Mouse (Mus musculus) cerebellum, adult 2 months (tissue): ENCODE measurements at regions not wholly inside any gene's neighbourhood (a gene's known extent, or its start where the extent isn't known, plus 50 kb on each side); places are given as distances from the start of the nearest gene placed in this dataset.

Experiments
- DNase-seq, 2 experiments: peaks; one replicate each; pipeline ENCODE4 v3.0.0; 2021
- H3K27ac ChIP-seq: fragments of 200-500 bp; 2 replicates; pipeline ENCODE4 v1.5.1; 2012; ENCODE audit warnings: low read length, control low read depth, inconsistent platforms; ENCODE audit not compliant: insufficient read depth
- H3K27me3 ChIP-seq: fragments of 200-500 bp; 2 replicates; pipeline ENCODE4 v1.6.1; 2012; ENCODE audit warnings: inconsistent platforms, mild to moderate bottlenecking, low read length, moderate library complexity; ENCODE audit not compliant: control insufficient read depth, insufficient read depth
- H3K4me1 ChIP-seq: fragments of 200-500 bp; 2 replicates; pipeline ENCODE4 v1.6.1; 2011; ENCODE audit warnings: low read length; ENCODE audit not compliant: control insufficient read depth, insufficient read depth
- H3K4me3 ChIP-seq: fragments of 200-500 bp; replicated peaks from 2 replicates; pipeline ENCODE3; 2011; ENCODE audit warnings: mild to moderate bottlenecking, low read depth, low read length, control low read depth; ENCODE audit not compliant: insufficient read depth
- CTCF ChIP-seq: fragments of 200-500 bp; IDR thresholded peaks from 2 replicates; pipeline ENCODE4 v1.5.1; 2011; ENCODE audit warnings: low read depth, mild to moderate bottlenecking, control low read depth, low read length, moderate library complexity, borderline replicate concordance; ENCODE audit not compliant: insufficient read depth
- POLR2A ChIP-seq: fragments of 200-500 bp; IDR thresholded peaks from 2 replicates; pipeline ENCODE4 v1.6.1; 2011; ENCODE audit warnings: low read length, control low read depth, borderline replicate concordance; ENCODE audit not compliant: insufficient read depth
- WGBS: fragments of 180-500 bp; shearing (Covaris S2); methylation state at CpG from one replicate; pipeline ENCODE4 v1.1.7; 2018; 5-methylcytosine and 5-hydroxymethylcytosine counted together

DNA sequence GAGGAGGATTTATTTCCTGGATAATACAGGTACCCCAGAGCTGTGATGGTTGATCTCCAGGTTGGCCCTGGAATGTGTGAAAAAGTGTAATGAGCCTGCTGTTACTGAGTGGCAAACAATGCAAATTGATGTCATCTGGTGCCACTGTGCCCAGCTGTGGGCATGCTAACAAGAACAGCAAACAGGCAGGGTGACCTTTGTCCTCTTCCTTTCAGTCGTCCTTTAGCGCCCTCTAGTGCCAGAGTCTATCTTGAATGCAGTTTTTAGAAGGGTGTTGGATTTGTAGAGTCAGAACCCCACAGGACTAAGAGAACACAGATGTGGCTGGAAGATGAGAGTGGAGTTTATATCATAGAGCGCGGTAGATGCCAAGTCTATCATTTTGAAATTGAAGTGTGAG is 164.3 kb downstream of the Sdhaf3 start:
- WGBS = 36% methylated on average over 4 of the region's 4 CpGs
- Histone ChIP-seq H3K4me1 (no peaks in the 10 kb centered on the region), H3K4me3 (no peak overlapping the region), H3K27ac (no peak overlapping the region), H3K27me3 (no peaks in the 10 kb centered on the region)
- no peak for TF ChIP-seq POLR2A
- TF ChIP-seq CTCF = no peak
- DNase-seq = no peak

DNA sequence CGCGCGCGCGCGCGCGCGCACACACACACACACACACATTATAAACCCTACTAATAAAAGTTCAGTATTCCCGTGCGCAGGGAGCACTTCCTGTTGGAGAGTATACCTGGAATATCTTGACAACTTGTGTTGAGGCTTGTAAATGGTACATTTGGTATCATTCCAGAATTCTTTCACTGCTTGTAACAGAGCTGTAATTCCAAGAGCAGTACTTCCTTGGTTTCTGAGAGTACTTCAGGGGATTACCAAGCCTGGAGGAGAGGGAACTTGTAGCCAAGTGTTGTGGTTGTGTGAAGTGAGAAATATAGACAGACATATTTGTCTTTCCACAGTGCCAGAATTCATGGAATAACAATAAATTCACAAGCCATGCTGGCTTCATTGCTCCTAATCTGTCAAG is 177.2 kb downstream of the Sdhaf3 start:
- Histone ChIP-seq H3K27me3 (no peaks in the 10 kb centered on the region), H3K4me1 (no peaks in the 10 kb centered on the region), H3K27ac (no peak overlapping the region), H3K4me3 (no peak overlapping the region)
- TF ChIP-seq POLR2A (no peak), CTCF (no peak)
- no peak for DNase-seq
- WGBS = 86% methylated on average over 11 of the region's 11 CpGs

DNA sequence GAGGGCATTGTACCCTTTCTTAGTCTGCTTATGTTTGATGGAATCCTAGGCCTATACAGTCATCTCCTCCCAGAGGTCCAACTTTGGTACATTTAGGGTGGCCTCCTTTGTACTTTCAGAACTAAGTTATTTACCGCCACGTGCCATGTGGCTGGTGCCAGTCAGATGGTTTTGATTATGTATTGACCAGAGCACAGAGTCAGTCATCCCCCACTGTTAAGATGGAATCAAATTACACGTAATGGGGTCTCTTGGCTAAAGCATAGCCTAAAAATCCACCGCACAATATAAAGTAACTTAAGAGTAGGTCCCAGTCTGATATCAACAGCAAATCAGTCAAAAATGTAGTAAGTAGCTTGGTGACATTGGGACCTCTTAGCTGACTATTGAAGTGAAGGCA is 178.3 kb downstream of the Sdhaf3 start:
- WGBS = 88% methylated on average over 4 of the region's 4 CpGs
- H3K4me3 ChIP-seq = no peak overlapping the region
- no peaks in the 10 kb centered on the region for H3K4me1 ChIP-seq
- TF ChIP-seq CTCF (no peak), POLR2A (no peak)
- DNase-seq = no peak
- H3K27ac ChIP-seq = no peak overlapping the region
- no peaks in the 10 kb centered on the region for H3K27me3 ChIP-seq

DNA sequence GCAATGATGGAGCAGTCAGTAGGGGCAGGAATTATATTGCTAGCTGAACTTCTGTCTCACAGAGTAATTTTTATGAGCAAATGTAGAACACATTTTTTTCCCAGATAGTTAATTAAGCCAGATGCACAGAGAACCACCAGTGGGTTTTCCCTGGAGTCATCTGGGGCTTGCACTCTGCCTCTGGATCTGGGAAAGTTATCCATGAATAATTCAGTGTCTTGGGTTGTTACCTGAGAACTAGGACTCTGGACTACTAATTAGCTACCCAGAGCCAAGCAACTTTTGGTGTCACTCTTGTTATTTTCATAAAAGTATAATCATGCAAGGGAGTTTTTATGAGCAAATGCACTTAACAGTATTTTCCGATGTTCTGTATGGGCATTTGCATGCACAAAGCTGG is 179.1 kb downstream of the Sdhaf3 start:
- TF ChIP-seq POLR2A = no peak
- no peak for TF ChIP-seq CTCF
- no peaks in the 10 kb centered on the region for H3K27me3 ChIP-seq
- H3K4me3 ChIP-seq = no peak overlapping the region
- no peaks in the 10 kb centered on the region for H3K4me1 ChIP-seq
- no peak overlapping the region for H3K27ac ChIP-seq
- no peak for DNase-seq
- WGBS = 98% methylated on average over 1 of the region's 1 CpGs

DNA sequence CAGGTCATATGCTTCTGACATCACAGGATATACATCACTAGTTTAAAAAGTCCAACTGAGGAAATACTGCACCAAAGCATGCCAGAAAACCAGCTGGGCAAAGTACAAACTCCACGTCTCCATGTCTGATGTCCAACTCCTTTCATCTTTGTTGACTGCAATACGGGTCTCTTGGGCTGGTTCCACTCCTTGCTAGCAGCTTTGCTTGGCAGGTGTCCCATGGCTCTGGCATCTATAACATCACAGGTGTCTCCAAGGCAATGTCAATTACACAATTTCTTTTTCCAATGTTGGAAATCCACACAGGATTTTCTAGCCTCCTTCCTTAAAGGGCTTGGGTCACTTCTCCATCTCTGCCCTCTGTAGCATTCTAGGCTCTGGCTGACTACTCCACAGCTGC is 225.9 kb downstream of the Sdhaf3 start:
- Histone ChIP-seq H3K27me3 (no peaks in the 10 kb centered on the region), H3K4me3 (no peak overlapping the region), H3K27ac (no peak overlapping the region), H3K4me1 (no peaks in the 10 kb centered on the region)
- TF ChIP-seq CTCF (no peak), POLR2A (no peak)
- no peak for DNase-seq
- WGBS = 17% methylated on average over 2 of the region's 2 CpGs

DNA sequence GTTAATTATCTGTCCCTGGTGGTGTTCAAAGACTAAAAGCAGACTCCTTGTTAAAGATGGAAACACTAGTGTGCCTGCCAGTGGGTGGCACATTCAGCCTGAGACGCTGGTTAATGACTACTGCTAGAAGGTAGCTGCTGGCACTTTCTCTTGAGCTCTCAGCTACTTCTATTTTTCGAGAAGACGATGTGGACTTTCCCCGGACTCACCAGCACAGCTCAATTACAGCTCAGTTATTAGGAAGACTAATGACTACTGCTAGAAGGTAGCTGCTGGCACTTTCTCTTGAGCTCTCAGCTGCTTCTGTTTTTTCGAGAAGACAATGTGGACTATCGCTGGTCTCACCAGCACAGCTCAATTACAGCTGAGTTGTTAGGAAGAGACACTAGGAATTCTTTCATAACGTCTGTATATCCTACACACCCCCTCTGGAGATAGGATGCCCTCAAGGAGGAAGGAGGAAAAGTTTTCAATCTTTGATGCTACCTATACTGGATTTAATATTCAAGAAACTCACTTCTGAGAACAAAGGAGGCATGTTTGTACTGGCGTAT is 243.3 kb downstream of the Sdhaf3 start:
- DNase-seq = no peak
- Histone ChIP-seq H3K4me1 (no peaks in the 10 kb centered on the region), H3K4me3 (no peak overlapping the region), H3K27me3 (no peaks in the 10 kb centered on the region), H3K27ac (no peak overlapping the region)
- 66% methylated on average over 8 of the region's 8 CpGs for WGBS
- TF ChIP-seq POLR2A (no peak), CTCF (no peak)

DNA sequence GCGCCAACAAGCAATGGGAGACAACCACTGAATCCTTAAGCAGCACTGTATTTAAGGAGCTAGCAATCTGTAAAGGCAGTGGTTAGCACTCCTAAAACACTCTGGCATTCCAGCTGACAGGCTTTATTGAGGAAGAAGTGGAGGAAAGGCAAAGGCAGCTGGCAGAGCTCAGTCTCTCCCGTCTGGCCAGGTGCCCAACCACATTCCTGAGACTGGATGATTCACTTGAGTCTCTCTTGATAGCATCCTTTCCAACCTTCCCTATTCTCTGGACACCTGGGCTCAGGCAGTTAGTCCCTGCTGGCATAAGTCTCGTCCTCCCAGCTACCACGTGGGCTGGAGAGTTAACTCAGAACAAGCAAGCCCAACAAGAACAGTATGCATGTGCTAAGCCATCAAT is 260.1 kb downstream of the Sdhaf3 start:
- WGBS = 30% methylated on average over 4 of the region's 4 CpGs
- no peak overlapping the region for H3K4me3 ChIP-seq
- no peaks in the 10 kb centered on the region for H3K4me1 ChIP-seq
- TF ChIP-seq CTCF = no peak
- TF ChIP-seq POLR2A = no peak
- DNase-seq = no peak
- H3K27me3 ChIP-seq = no peaks in the 10 kb centered on the region
- H3K27ac ChIP-seq = no peak overlapping the region

DNA sequence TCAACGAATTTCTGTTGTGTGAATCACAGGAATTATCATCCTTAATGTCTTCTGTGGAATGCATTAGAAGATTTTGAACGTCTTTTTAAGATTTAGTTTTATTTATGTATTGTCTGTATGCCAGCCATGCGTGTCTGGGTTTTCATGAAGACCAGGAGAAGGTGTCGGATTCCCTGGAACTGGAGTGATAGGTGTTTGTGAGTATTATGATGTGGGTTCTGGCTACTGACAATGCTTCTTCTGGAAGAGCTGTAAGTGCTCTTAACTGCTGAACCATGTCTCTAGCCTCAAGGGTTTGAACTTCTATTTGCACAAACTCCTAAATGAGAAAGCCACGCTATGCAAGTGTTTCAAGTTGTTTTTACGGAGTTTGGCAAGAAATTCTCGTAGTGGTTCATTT is 296.5 kb downstream of the Sdhaf3 start:
- Histone ChIP-seq H3K4me3 (no peak overlapping the region), H3K4me1 (no peaks in the 10 kb centered on the region), H3K27me3 (no peaks in the 10 kb centered on the region), H3K27ac (no peak overlapping the region)
- DNase-seq = no peak
- no peak for TF ChIP-seq POLR2A
- TF ChIP-seq CTCF = no peak
- WGBS = 67% methylated on average over 7 of the region's 7 CpGs

DNA sequence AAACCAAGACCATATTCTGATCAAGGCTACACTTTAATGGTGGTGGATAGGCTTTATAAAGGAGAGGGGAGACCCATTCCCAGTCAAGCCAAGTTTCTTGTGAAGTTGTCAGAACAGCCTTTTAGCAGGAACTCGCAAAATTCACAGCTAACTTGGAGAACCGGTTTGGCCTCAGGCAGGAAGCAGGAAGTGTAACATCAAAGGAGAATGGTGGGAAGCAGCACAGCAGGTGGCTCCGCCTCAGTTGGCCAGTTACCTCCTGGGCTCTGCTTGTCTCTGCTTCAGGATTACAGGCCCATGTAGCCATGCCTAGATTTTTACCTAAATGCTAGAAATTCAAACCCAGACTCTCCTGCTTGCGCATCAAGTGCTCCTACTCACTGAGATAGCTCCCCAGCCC is 277.2 kb upstream of the Tac1 start:
- TF ChIP-seq CTCF (no peak), POLR2A (no peak)
- WGBS = 54% methylated on average over 4 of the region's 4 CpGs
- no peak overlapping the region for H3K27ac ChIP-seq
- H3K4me1 ChIP-seq = no peaks in the 10 kb centered on the region
- DNase-seq = no peak
- no peaks in the 10 kb centered on the region for H3K27me3 ChIP-seq
- H3K4me3 ChIP-seq = no peak overlapping the region
